In genomic region chr7:44497361-44498055, GRCm38 (mm10) we compare ENCODE assay signal across 10 mouse cellular contexts. TPM values are rescaled to one million over a fixed set of nuclear protein-coding genes. Genes with fewer than 3 reads are reported as not detected.
DNase-seq lines count a peak whose midpoint lies in the region; ATAC-seq and TF ChIP-seq lines count a peak whose summit lies in the region.
"Had no signal": no experiment of that assay in that cellular context is flagged by ENCODE, and none has a peak within 500 bp of the region (broad histone marks: within the 10 kb centered on the region; RNA-seq: fewer than 3 reads in every experiment).

No protein-coding gene starts in this region.

- no peak overlapping the region for H3K27ac ChIP-seq in kidney, postnatal 0 days
- H3K27ac ChIP-seq in embryonic facial prominence, embryonic 12.5 days: no peak overlapping the region
- peak overlapping the region; percentile 94; the same call in 1 of the 2 replicates for H3K27ac ChIP-seq in hindbrain, embryonic 16.5 days (ENCODE audit: low read depth, low read length)
- H3K27ac ChIP-seq in midbrain, postnatal 0 days (ENCODE audit: low read depth, low read length): no peak overlapping the region; the same call in 1 of the 2 replicates

- H3K36me3 ChIP-seq in kidney, postnatal 0 days (ENCODE audit: insufficient read depth, low read length): peaks cover 10% of the 10 kb centered on the region; the same call in 1 of the 2 replicates
- peaks cover 16% of the 10 kb centered on the region for H3K36me3 ChIP-seq in embryonic facial prominence, embryonic 12.5 days
- peaks cover 5% of the 10 kb centered on the region; the same call in 1 of the 2 replicates for H3K36me3 ChIP-seq in hindbrain, embryonic 16.5 days (ENCODE audit: control insufficient read depth, insufficient read depth, low read length)
- peaks cover 8% of the 10 kb centered on the region; the same call in 1 of the 2 replicates for H3K36me3 ChIP-seq in midbrain, postnatal 0 days (ENCODE audit: insufficient read depth, low read length)

- H3K4me1 ChIP-seq in kidney, postnatal 0 days (replicated peaks; ENCODE audit: insufficient read depth, low read length): peaks cover 8% of the 10 kb centered on the region; the same call in 1 of the 2 replicates
- H3K4me1 ChIP-seq in embryonic facial prominence, embryonic 12.5 days: peaks cover 12% of the 10 kb centered on the region
- peaks cover 18% of the 10 kb centered on the region for H3K4me1 ChIP-seq in hindbrain, embryonic 16.5 days (ENCODE audit: control insufficient read depth, insufficient read depth, low read depth, low read length)
- peaks cover 8% of the 10 kb centered on the region for H3K4me1 ChIP-seq in midbrain, postnatal 0 days (ENCODE audit: insufficient read depth, low read length)

- no peaks in the 10 kb centered on the region for H3K9me3 ChIP-seq in kidney, postnatal 0 days (replicated peaks; ENCODE audit: low read length)
- H3K9me3 ChIP-seq in embryonic facial prominence, embryonic 12.5 days: no peaks in the 10 kb centered on the region
- H3K9me3 ChIP-seq in hindbrain, embryonic 16.5 days (ENCODE audit: control insufficient read depth, low read length): no peaks in the 10 kb centered on the region
- no peaks in the 10 kb centered on the region for H3K9me3 ChIP-seq in midbrain, postnatal 0 days (ENCODE audit: low read length)

- 86% methylated on average over 10 of the region's 10 CpGs for WGBS in kidney, postnatal 0 days
- 85% methylated on average over 10 of the region's 10 CpGs for WGBS in embryonic facial prominence, embryonic 12.5 days
- 91% methylated on average over 10 of the region's 10 CpGs for WGBS in hindbrain, embryonic 16.5 days
- WGBS in midbrain, postnatal 0 days: 90% methylated on average over 10 of the region's 10 CpGs

- DNase-seq in kidney, postnatal 0 days (ENCODE audit: low spot score): no peak
- DNase-seq in kidney, postnatal 14 days: no peak
- no peak for DNase-seq in midbrain, postnatal 0 days (ENCODE audit: low spot score)
- no peak for DNase-seq in Muller cell, postnatal 12 days (ENCODE audit: inconsistent ontology term)
- no peak for DNase-seq in thymus, postnatal 36 days
- DNase-seq in natural killer cell, adult 2 months (ENCODE audit: low spot score in 2 of 2): no peak

- no peak overlapping the region for H3K4me3 ChIP-seq in kidney, postnatal 0 days (replicated peaks; ENCODE audit: low read depth, low read length)
- peak overlapping the region; percentile 68 for H3K4me3 ChIP-seq in embryonic facial prominence, embryonic 12.5 days
- H3K4me3 ChIP-seq in hindbrain, embryonic 16.5 days (ENCODE audit: low read length): peak overlapping the region; percentile 76
- peak overlapping the region; percentile 70 for H3K4me3 ChIP-seq in midbrain, postnatal 0 days (ENCODE audit: low read depth, low read length)

- no peaks in the 10 kb centered on the region for H3K27me3 ChIP-seq in kidney, postnatal 0 days (ENCODE audit: insufficient read depth, low read length)
- no peaks in the 10 kb centered on the region for H3K27me3 ChIP-seq in embryonic facial prominence, embryonic 12.5 days
- H3K27me3 ChIP-seq in hindbrain, embryonic 16.5 days (replicated peaks; ENCODE audit: control insufficient read depth, insufficient read depth, low read length): no peaks in the 10 kb centered on the region
- no peaks in the 10 kb centered on the region for H3K27me3 ChIP-seq in midbrain, postnatal 0 days (ENCODE audit: insufficient read depth, low read length)

- H3K4me2 ChIP-seq in kidney, postnatal 0 days (ENCODE audit: low read length): peak overlapping the region; percentile 92
- peak overlapping the region; percentile 68 for H3K4me2 ChIP-seq in embryonic facial prominence, embryonic 12.5 days (replicated peaks)
- H3K4me2 ChIP-seq in hindbrain, embryonic 16.5 days (ENCODE audit: low read length): peak overlapping the region; percentile 88
- peak overlapping the region; percentile 91 for H3K4me2 ChIP-seq in midbrain, postnatal 0 days (ENCODE audit: low read depth, low read length, poor library complexity, severe bottlenecking)

- H3K9ac ChIP-seq in kidney, postnatal 0 days (ENCODE audit: low read depth, low read length): no peak overlapping the region
- H3K9ac ChIP-seq in embryonic facial prominence, embryonic 12.5 days: peak overlapping the region; percentile 74; the same call in 1 of the 2 replicates
- peak overlapping the region; percentile 93 for H3K9ac ChIP-seq in hindbrain, embryonic 16.5 days (ENCODE audit: low read depth, low read length)
- peak overlapping the region; percentile 91; the same call in 1 of the 2 replicates for H3K9ac ChIP-seq in midbrain, postnatal 0 days (replicated peaks; ENCODE audit: low read length, poor library complexity, severe bottlenecking)

- no peak for ATAC-seq in kidney, postnatal 0 days (replicated peaks; ENCODE audit: low FRiP score, low read depth)
- no peak for ATAC-seq in embryonic facial prominence, embryonic 12.5 days (ENCODE audit: insufficient number of reproducible peaks, insufficient read depth, low FRiP score, low TSS enrichment)
- ATAC-seq in hindbrain, embryonic 16.5 days: no peak
- ATAC-seq in midbrain, postnatal 0 days (ENCODE audit: low FRiP score): no peak

- TF ChIP-seq CTCF in kidney, postnatal 0 days (IDR thresholded peaks at IDR 0.05; ENCODE audit: low read depth): no peak
- no peak for TF ChIP-seq CTCF in midbrain, postnatal 0 days (IDR thresholded peaks at IDR 0.05)

RNA-seq across cellular contexts. Expression of gene Fam71e1, which starts 1.1 kb away (rescaled TPM):
- 17.1 and 19.2 TPM in 2 replicates for polyA plus RNA-seq in kidney, postnatal 0 days (2015; fragmentation: Nextera tagmentation; extraction: Ambion mirVana)
- 20.2 and 22.5 TPM in 2 replicates for polyA plus RNA-seq in embryonic facial prominence, embryonic 12.5 days (2016; fragmentation: Nextera tagmentation; extraction: Ambion mirVana)
- polyA plus RNA-seq in hindbrain, embryonic 16.5 days (2015; fragmentation: Nextera tagmentation; extraction: Ambion mirVana): 20.4 and 23.7 TPM in 2 replicates
- 18.5 and 19.3 TPM in 2 replicates for total RNA-seq in midbrain, postnatal 0 days (2014; rRNA removed)
- polyA plus RNA-seq in midbrain, postnatal 0 days (2015; fragmentation: Nextera tagmentation; extraction: Ambion mirVana): 23.8 and 27.7 TPM in 2 replicates

RNA-seq across cellular contexts. Expression of gene Emc10, which starts 1.2 kb away (rescaled TPM):
- 113 and 136 TPM in 2 replicates for polyA plus RNA-seq in kidney, postnatal 0 days (2015; fragmentation: Nextera tagmentation; extraction: Ambion mirVana)
- 121 and 124 TPM in 2 replicates for polyA plus RNA-seq in embryonic facial prominence, embryonic 12.5 days (2016; fragmentation: Nextera tagmentation; extraction: Ambion mirVana)
- polyA plus RNA-seq in hindbrain, embryonic 16.5 days (2015; fragmentation: Nextera tagmentation; extraction: Ambion mirVana): 145 and 150 TPM in 2 replicates
- 247 and 273 TPM in 2 replicates for total RNA-seq in midbrain, postnatal 0 days (2014; rRNA removed)
- 150 and 154 TPM in 2 replicates for polyA plus RNA-seq in midbrain, postnatal 0 days (2015; fragmentation: Nextera tagmentation; extraction: Ambion mirVana)

RNA-seq across cellular contexts. Expression of gene Mybpc2, which starts 26.9 kb away (rescaled TPM):
- polyA plus RNA-seq in kidney, postnatal 0 days (2015; fragmentation: Nextera tagmentation; extraction: Ambion mirVana): 0.08 and 0.11 TPM in 2 replicates
- polyA plus RNA-seq in embryonic facial prominence, embryonic 12.5 days (2016; fragmentation: Nextera tagmentation; extraction: Ambion mirVana): 0.06 TPM in 2 replicates
- 0.14 and 0.15 TPM in 2 replicates for polyA plus RNA-seq in hindbrain, embryonic 16.5 days (2015; fragmentation: Nextera tagmentation; extraction: Ambion mirVana)
- 0.27 and 0.38 TPM in 2 replicates for total RNA-seq in midbrain, postnatal 0 days (2014; rRNA removed)
- 0.28 and 0.34 TPM in 2 replicates for polyA plus RNA-seq in midbrain, postnatal 0 days (2015; fragmentation: Nextera tagmentation; extraction: Ambion mirVana)
- polyA plus RNA-seq: activated CD4-positive, CD25-positive, alpha-beta regulatory T cell, adult 4 months had no signal

RNA-seq across cellular contexts. Expression of gene Josd2, which starts 29.7 kb away (rescaled TPM):
- 51.1 and 52.4 TPM in 2 replicates for polyA plus RNA-seq in kidney, postnatal 0 days (2015; fragmentation: Nextera tagmentation; extraction: Ambion mirVana)
- polyA plus RNA-seq in embryonic facial prominence, embryonic 12.5 days (2016; fragmentation: Nextera tagmentation; extraction: Ambion mirVana): 80.4 and 85.6 TPM in 2 replicates
- polyA plus RNA-seq in hindbrain, embryonic 16.5 days (2015; fragmentation: Nextera tagmentation; extraction: Ambion mirVana): 42.5 and 46.2 TPM in 2 replicates
- 25.5 and 38.5 TPM in 2 replicates for total RNA-seq in midbrain, postnatal 0 days (2014; rRNA removed)
- 22.7 and 25.4 TPM in 2 replicates for polyA plus RNA-seq in midbrain, postnatal 0 days (2015; fragmentation: Nextera tagmentation; extraction: Ambion mirVana)

RNA-seq across cellular contexts. Expression of gene Aspdh, which starts 32.3 kb away (rescaled TPM):
- polyA plus RNA-seq in kidney, postnatal 0 days (2015; fragmentation: Nextera tagmentation; extraction: Ambion mirVana): 5.4 and 5.8 TPM in 2 replicates
- 0.42 and 0.71 TPM in 2 replicates for polyA plus RNA-seq in embryonic facial prominence, embryonic 12.5 days (2016; fragmentation: Nextera tagmentation; extraction: Ambion mirVana)
- 3.1 and 3.9 TPM in 2 replicates for polyA plus RNA-seq in hindbrain, embryonic 16.5 days (2015; fragmentation: Nextera tagmentation; extraction: Ambion mirVana)
- total RNA-seq in midbrain, postnatal 0 days (2014; rRNA removed): 7.1 and 11.8 TPM in 2 replicates
- 2.1 and 3.7 TPM in 2 replicates for polyA plus RNA-seq in midbrain, postnatal 0 days (2015; fragmentation: Nextera tagmentation; extraction: Ambion mirVana)
- total RNA-seq: gastrocnemius, postnatal 36 days had no signal
- polyA plus RNA-seq: activated CD4-positive, CD25-positive, alpha-beta regulatory T cell, adult 4 months had no signal
